ENCODE assay signal across 7 mouse cellular contexts in the genomic region with DNA sequence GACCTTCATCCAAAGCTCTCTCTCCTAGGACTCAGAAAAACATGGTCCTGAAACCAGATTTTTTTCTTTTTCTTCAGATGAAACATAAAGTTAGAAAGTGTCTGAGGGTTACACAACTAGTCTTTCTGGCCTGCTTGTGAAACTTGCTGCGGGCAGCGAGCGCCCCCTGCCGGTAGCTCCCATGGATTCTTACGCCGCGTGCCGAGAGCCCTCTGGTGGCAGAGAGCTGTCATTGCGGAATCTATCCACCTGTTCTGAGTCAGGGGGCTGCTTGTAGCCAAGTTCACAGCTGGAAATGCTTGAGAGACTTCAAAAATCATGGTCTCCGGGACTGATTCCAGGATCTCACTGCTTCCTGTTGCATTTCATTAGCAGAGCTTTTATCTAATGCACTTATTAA.
DNase-seq lines count a peak whose midpoint lies in the region; ATAC-seq lines count a peak whose summit lies in the region.

No protein-coding gene starts in this region.

- no peaks in the 10 kb centered on the region for H3K9me3 ChIP-seq in forebrain, embryonic 11.5 days (ENCODE audit: control insufficient read depth, low read length)

- no peaks in the 10 kb centered on the region for H3K36me3 ChIP-seq in forebrain, embryonic 11.5 days (ENCODE audit: control insufficient read depth, insufficient read depth, low read length)

- peak; percentile 85 for DNase-seq in MN1 (ENCODE audit: low spot score)
- DNase-seq in brain, adult 2 months (ENCODE audit: low read depth, low spot score) = peak; percentile 93
- peak; percentile 93 for DNase-seq in forebrain, embryonic 11.5 days (ENCODE audit: low spot score)
- peak; percentile 52 for DNase-seq in heart, postnatal 25 days (ENCODE audit: low spot score)
- peak; percentile 52 for DNase-seq in layer of hippocampus, adult 9-11 months
- peak; percentile 89 for DNase-seq in lung, postnatal 36 days
- peak; percentile 42 to 80 for DNase-seq in spleen, adult 18-20 months

- intact Hi-C loops in heart, postnatal 25 days (cut with DNase I) = loop anchor here (2.0 kb wide), 2 partner anchors 447 to 577 kb away; no protein-coding TSS in a partner anchor

- no peak overlapping the region for H3K4me2 ChIP-seq in forebrain, embryonic 11.5 days (ENCODE audit: low read depth, low read length, severe bottlenecking)

- peak; percentile 67; the same call in 1 of the 2 replicates for ATAC-seq in forebrain, embryonic 11.5 days (replicated peaks; ENCODE audit: low FRiP score)

- H3K27ac ChIP-seq in forebrain, embryonic 11.5 days (ENCODE audit: low read depth, low read length) = no peak overlapping the region

- H3K27me3 ChIP-seq in forebrain, embryonic 11.5 days (ENCODE audit: control insufficient read depth, insufficient read depth, low read length) = no peaks in the 10 kb centered on the region

- WGBS in forebrain, embryonic 11.5 days = 2% methylated on average over 10 of the region's 10 CpGs

- no peak overlapping the region for H3K9ac ChIP-seq in forebrain, embryonic 11.5 days (ENCODE audit: low read length)

- H3K4me1 ChIP-seq in forebrain, embryonic 11.5 days (replicated peaks; ENCODE audit: control insufficient read depth, insufficient read depth, low read length) = no peaks in the 10 kb centered on the region

- no peak overlapping the region for H3K4me3 ChIP-seq in forebrain, embryonic 11.5 days (ENCODE audit: low read depth, low read length)
